In the genomic region with DNA sequence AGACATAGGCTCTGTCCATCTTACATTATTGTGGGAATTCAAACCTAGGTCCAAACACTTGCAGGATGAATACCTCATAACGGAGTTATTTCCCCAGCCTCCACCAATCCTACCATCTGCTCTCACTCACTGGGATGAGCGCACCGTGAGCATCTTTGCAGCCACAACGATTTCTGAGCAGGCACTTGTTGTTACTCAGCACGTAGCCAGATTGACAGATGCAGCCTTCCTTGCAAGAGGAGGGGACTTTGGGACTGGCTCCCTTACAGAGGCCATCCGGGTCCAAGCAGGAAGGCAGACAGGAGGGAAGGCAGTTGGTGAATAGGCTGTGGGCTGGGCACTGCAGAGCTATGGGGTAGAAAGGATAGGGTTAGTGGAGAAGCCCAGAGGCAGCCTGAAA, we compare ENCODE assay signal across 32 mouse cellular contexts. TPM values are rescaled to one million over a fixed set of nuclear protein-coding genes. Genes with fewer than 3 reads are reported as not detected.
DNase-seq lines count a peak whose midpoint lies in the region; ATAC-seq lines count a peak whose summit lies in the region.
"Had no signal": no experiment of that assay in that cellular context is flagged by ENCODE, and none has a peak within 500 bp of the region (broad histone marks: within the 10 kb centered on the region; RNA-seq: fewer than 3 reads in every experiment).

No protein-coding gene starts in this region.

- DNase-seq in forebrain, embryonic 14.5 days (ENCODE audit: low spot score), result peak; percentile 18
- peak; percentile 29 to 49 for DNase-seq in layer of hippocampus, adult 18-20 months (ENCODE audit: low spot score in 2 of 2)
- no peak for DNase-seq in layer of hippocampus, postnatal 25 days (ENCODE audit: extremely low spot score in 1 of 2, low spot score in 1 of 2)
- DNase-seq in brain, adult 2 months (ENCODE audit: low read depth, low spot score), result peak; percentile 23
- DNase-seq in layer of hippocampus, adult 8-10 months (ENCODE audit: low spot score in 2 of 2), result peak; percentile 18 to 41
- DNase-seq in gastrocnemius, adult 8-10 months (ENCODE audit: low spot score in 2 of 2), result no peak
- DNase-seq: adrenal gland, postnatal 10 days; cerebellum, adult 11-12 months; gastrocnemius, postnatal 10 days; kidney, adult 11 months; kidney, postnatal 25 days; liver, embryonic 13.5 days; lung, adult 18-20 months; lung, postnatal 4 days; spleen, adult 18-20 months; thymus, postnatal 14 days had no signal

- H3K4me3 ChIP-seq in forebrain, embryonic 14.5 days (ENCODE audit: low read depth, low read length), result no peak overlapping the region
- no peak overlapping the region for H3K4me3 ChIP-seq in forebrain, embryonic 15.5 days
- H3K4me3 ChIP-seq in kidney, embryonic 14.5 days (ENCODE audit: low read length), result no peak overlapping the region
- H3K4me3 ChIP-seq: heart, embryonic 10.5 days; heart, embryonic 15.5 days; kidney, embryonic 15.5 days; left cerebral cortex, adult 2 months; limb, embryonic 10.5 days; limb, embryonic 15.5 days; liver, embryonic 13.5 days; megakaryocyte, embryonic 14.5 days; midbrain, embryonic 12.5 days had no signal

- 50% methylated on average over 6 of the region's 6 CpGs for WGBS in forebrain, embryonic 14.5 days
- WGBS in forebrain, embryonic 15.5 days, result 46% methylated on average over 6 of the region's 6 CpGs
- 79% methylated on average over 6 of the region's 6 CpGs for WGBS in kidney, embryonic 14.5 days

- H3K36me3 ChIP-seq in forebrain, embryonic 14.5 days (ENCODE audit: control insufficient read depth, insufficient read depth, low read length), result no peaks in the 10 kb centered on the region
- no peaks in the 10 kb centered on the region for H3K36me3 ChIP-seq in forebrain, embryonic 15.5 days
- H3K36me3 ChIP-seq in kidney, embryonic 14.5 days (ENCODE audit: control insufficient read depth, insufficient read depth, low read length), result no peaks in the 10 kb centered on the region
- H3K36me3 ChIP-seq: heart, embryonic 10.5 days; heart, embryonic 15.5 days; kidney, embryonic 15.5 days; limb, embryonic 10.5 days; limb, embryonic 15.5 days; liver, embryonic 13.5 days; midbrain, embryonic 12.5 days had no signal

- H3K4me1 ChIP-seq in forebrain, embryonic 14.5 days (ENCODE audit: control insufficient read depth, insufficient read depth, low read length), result no peaks in the 10 kb centered on the region
- peaks cover 5% of the 10 kb centered on the region; the same call in 1 of the 2 replicates for H3K4me1 ChIP-seq in forebrain, embryonic 15.5 days
- no peaks in the 10 kb centered on the region for H3K4me1 ChIP-seq in kidney, embryonic 14.5 days (ENCODE audit: control insufficient read depth, insufficient read depth, low read length)
- H3K4me1 ChIP-seq: limb, embryonic 15.5 days had no signal

- ATAC-seq in forebrain, embryonic 14.5 days, result no peak
- no peak for ATAC-seq in forebrain, embryonic 15.5 days (replicated peaks)
- ATAC-seq in kidney, embryonic 14.5 days (ENCODE audit: low FRiP score, low TSS enrichment), result no peak
- ATAC-seq: forebrain, embryonic 16.5 days; inflammation-experienced regulatory T-cells, adult 6 months; lung, postnatal 0 days; Patski had no signal

- H3K9ac ChIP-seq in forebrain, embryonic 14.5 days (ENCODE audit: low read length), result no peak overlapping the region
- H3K9ac ChIP-seq in forebrain, embryonic 15.5 days (replicated peaks), result no peak overlapping the region
- no peak overlapping the region for H3K9ac ChIP-seq in kidney, embryonic 14.5 days (ENCODE audit: low read depth, low read length)
- H3K9ac ChIP-seq: heart, embryonic 15.5 days; kidney, embryonic 15.5 days; limb, embryonic 15.5 days; liver, embryonic 13.5 days; midbrain, embryonic 12.5 days had no signal

- H3K9me3 ChIP-seq in forebrain, embryonic 14.5 days (replicated peaks; ENCODE audit: control insufficient read depth, low read length), result no peaks in the 10 kb centered on the region
- no peaks in the 10 kb centered on the region for H3K9me3 ChIP-seq in forebrain, embryonic 15.5 days
- no peaks in the 10 kb centered on the region for H3K9me3 ChIP-seq in kidney, embryonic 14.5 days (ENCODE audit: control insufficient read depth, low read length)
- H3K9me3 ChIP-seq: heart, embryonic 10.5 days; heart, embryonic 15.5 days; kidney, embryonic 15.5 days; limb, embryonic 10.5 days; limb, embryonic 15.5 days; liver, embryonic 13.5 days; megakaryocyte, embryonic 14.5 days; midbrain, embryonic 12.5 days had no signal

- H3K4me2 ChIP-seq in forebrain, embryonic 14.5 days (ENCODE audit: low read length), result no peak overlapping the region
- H3K4me2 ChIP-seq in forebrain, embryonic 15.5 days (replicated peaks), result no peak overlapping the region
- no peak overlapping the region for H3K4me2 ChIP-seq in kidney, embryonic 14.5 days (replicated peaks; ENCODE audit: low read depth, low read length)
- H3K4me2 ChIP-seq: heart, embryonic 15.5 days; kidney, embryonic 15.5 days; limb, embryonic 15.5 days; liver, embryonic 13.5 days; midbrain, embryonic 12.5 days had no signal

- no peaks in the 10 kb centered on the region for H3K27me3 ChIP-seq in forebrain, embryonic 14.5 days (replicated peaks; ENCODE audit: control insufficient read depth, insufficient read depth, low read length)
- no peaks in the 10 kb centered on the region for H3K27me3 ChIP-seq in forebrain, embryonic 15.5 days
- H3K27me3 ChIP-seq in kidney, embryonic 14.5 days (ENCODE audit: control insufficient read depth, insufficient read depth, low read length), result no peaks in the 10 kb centered on the region
- H3K27me3 ChIP-seq: heart, embryonic 15.5 days; kidney, embryonic 15.5 days; limb, embryonic 15.5 days; liver, embryonic 13.5 days; midbrain, embryonic 12.5 days; Patski had no signal

- no peak overlapping the region for H3K27ac ChIP-seq in forebrain, embryonic 14.5 days (ENCODE audit: low read depth, low read length)
- no peak overlapping the region for H3K27ac ChIP-seq in forebrain, embryonic 15.5 days (replicated peaks)
- H3K27ac ChIP-seq in kidney, embryonic 14.5 days (ENCODE audit: low read depth, low read length), result no peak overlapping the region
- H3K27ac ChIP-seq: heart, embryonic 10.5 days; heart, embryonic 15.5 days; kidney, embryonic 15.5 days; left cerebral cortex, adult 2 months; limb, embryonic 10.5 days; limb, embryonic 15.5 days; liver, embryonic 13.5 days; midbrain, embryonic 12.5 days had no signal

RNA-seq across cellular contexts. Expression of gene Ephb4, which starts 59.5 kb away (rescaled TPM):
- 6.2 and 8.0 TPM in 2 replicates for polyA plus RNA-seq in forebrain, embryonic 14.5 days (2014; fragmentation: Nextera tagmentation; extraction: Ambion mirVana)
- polyA plus RNA-seq in forebrain, embryonic 15.5 days (2015; fragmentation: Nextera tagmentation; extraction: Ambion mirVana), result 6.6 and 7.1 TPM in 2 replicates
- total RNA-seq in layer of hippocampus, adult 18-20 months (2021), result 1 to 10 TPM; 4.5 to 4.7 TPM
- 1 to 10 TPM; 5.1 to 6.3 TPM for total RNA-seq in layer of hippocampus, postnatal 25 days (2021)
- 1 to 10 TPM; 5.6 to 7.2 (median 5.9) TPM for total RNA-seq in layer of hippocampus, adult 8-10 months (2022)
- total RNA-seq in gastrocnemius, adult 8-10 months (2022), result 10 to 100 TPM in 1 of 4 experiments, 1 to 10 TPM in 3; 6.9 to 10.7 (median 8.6) TPM
- polyA plus RNA-seq in kidney, embryonic 14.5 days (2014; fragmentation: Nextera tagmentation; extraction: Ambion mirVana), result 30.9 and 58.9 TPM in 2 replicates
- total RNA-seq: granulocyte monocyte progenitor cell, adult 5-6 weeks; monocyte, adult 5-6 weeks had no signal
- polyA plus RNA-seq: inflammation-experienced regulatory T-cells, adult 6 months had no signal

Comparison
In these comparisons a context has a peak if more than half of its experiments do, and no peak if none do; other contexts are left out.
1. DNase-seq: peak in forebrain, embryonic 14.5 days (single experiment), layer of hippocampus, adult 18-20 months (2 of 2), brain, adult 2 months (single experiment) and layer of hippocampus, adult 8-10 months (2 of 2); none in layer of hippocampus, postnatal 25 days (0 of 2) and gastrocnemius, adult 8-10 months (0 of 2).